Mouse (Mus musculus) neural tube, embryonic 15.5 days (tissue): Measurements from ENCODE around the gene Slc6a9. TPM values are rescaled to one million over a fixed set of nuclear protein-coding genes. Genes with fewer than 3 reads are reported as not detected.

Experiments
- ATAC-seq: fragments of 200-750 bp; cut with Nextera tagmentation; 2 replicates; pipeline ENCODE4 v1.8.0; 2017; ENCODE audit warnings: mild to moderate bottlenecking, moderate TSS enrichment, moderate library complexity; ENCODE audit not compliant: low FRiP score
- H3K27ac ChIP-seq: fragments of 300-500 bp; sonication (generic); replicated peaks from 2 replicates; pipeline ENCODE4 v1.5.1; 2015; ENCODE audit warnings: mild to moderate bottlenecking, inconsistent platforms
- H3K27me3 ChIP-seq: fragments of 300-500 bp; sonication (generic); replicated peaks from 2 replicates; pipeline ENCODE4 v1.6.1; 2015; ENCODE audit warnings: inconsistent platforms
- H3K36me3 ChIP-seq: fragments of 300-500 bp; sonication (generic); 2 replicates; pipeline ENCODE4 v1.6.1; 2015; ENCODE audit warnings: inconsistent platforms
- H3K4me1 ChIP-seq: fragments of 300-500 bp; sonication (generic); 2 replicates; pipeline ENCODE4 v1.6.1; 2015; ENCODE audit warnings: inconsistent platforms
- H3K4me2 ChIP-seq: fragments of 300-500 bp; sonication (generic); 2 replicates; pipeline ENCODE4 v1.6.1; 2015; ENCODE audit warnings: inconsistent platforms, mild to moderate bottlenecking, moderate library complexity
- H3K4me3 ChIP-seq: fragments of 300-500 bp; sonication (generic); replicated peaks from 2 replicates; pipeline ENCODE4 v1.5.1; 2015; ENCODE audit warnings: mild to moderate bottlenecking, inconsistent platforms
- H3K9ac ChIP-seq: fragments of 300-500 bp; sonication (generic); replicated peaks from 2 replicates; pipeline ENCODE4 v1.6.1; 2015; ENCODE audit warnings: mild to moderate bottlenecking, inconsistent platforms
- H3K9me3 ChIP-seq: fragments of 300-500 bp; sonication (generic); replicated peaks from 2 replicates; pipeline ENCODE4 v1.6.1; 2016; ENCODE audit warnings: inconsistent platforms
- WGBS: fragments of 180-500 bp; shearing (Covaris S2); methylation state at CpG from one replicate; pipeline ENCODE4 v1.1.7; 2015; ENCODE audit warnings: mixed read lengths; 5-methylcytosine and 5-hydroxymethylcytosine counted together
- polyA plus RNA-seq: library from polyadenylated mRNA; unstranded; fragments of >200 nt; fragmentation: Nextera tagmentation; extraction: Ambion mirVana; gene quantifications from 2 replicates; pipeline ENCODE4 v1.2.1, GENCODE M21; 2015

The Slc6a9 gene
- polyA plus RNA-seq, 1 experiment from 2014 or later, result 51.5 TPM

- no peaks in the 10 kb centered on the region for H3K27me3 ChIP-seq
- peaks cover 81% of the 10 kb centered on the region for H3K4me1 ChIP-seq
- H3K9ac ChIP-seq, result peak within 1 kb of the TSS; percentile 92
- peak; percentile 54 for ATAC-seq
- H3K9me3 ChIP-seq, result no peaks in the 10 kb centered on the region
- peak within 1 kb of the TSS; percentile 70 for H3K4me2 ChIP-seq
- peaks cover 38% of the 10 kb centered on the region for H3K36me3 ChIP-seq
- WGBS, result under 1% methylated on average over 87 of the region's 103 CpGs
- H3K4me3 ChIP-seq, result peak within 1 kb of the TSS; percentile 87
- H3K27ac ChIP-seq, result peak within 1 kb of the TSS; percentile 85
Measured at GRCm38 (mm10) chr4:117882701-117883691, 48.7 kb downstream of the Slc6a9 start, which contains the start of gene B4galt2. Gene B4galt2, minus strand, starts transcription at chr4:117883487.

- H3K9ac ChIP-seq, result peak overlapping the region; percentile 92
- no peaks in the 10 kb centered on the region for H3K9me3 ChIP-seq
- H3K4me1 ChIP-seq, result peaks cover 71% of the 10 kb centered on the region
- H3K27ac ChIP-seq, result 0 out of 2 replicates have a peak overlapping the region, but pooled peaks have one; percentile 13
- H3K27me3 ChIP-seq, result no peaks in the 10 kb centered on the region
- H3K4me2 ChIP-seq, result peak overlapping the region; percentile 70
- WGBS, result 100% methylated on average over 1 of the region's 1 CpGs
- H3K36me3 ChIP-seq, result peaks cover 40% of the 10 kb centered on the region
- H3K4me3 ChIP-seq, result peak overlapping the region; percentile 87
- ATAC-seq, result no peak
Measured at GRCm38 (mm10) chr4:117884146-117884545, 49.8 kb downstream of the Slc6a9 start.

- H3K36me3 ChIP-seq, result peaks cover 42% of the 10 kb centered on the region
- H3K27me3 ChIP-seq, result no peaks in the 10 kb centered on the region
- no peak overlapping the region for H3K4me3 ChIP-seq
- no peak overlapping the region for H3K9ac ChIP-seq
- H3K4me1 ChIP-seq, result peaks cover 66% of the 10 kb centered on the region
- WGBS, result 94% methylated on average over 10 of the region's 10 CpGs
- no peak for ATAC-seq
- no peak overlapping the region for H3K27ac ChIP-seq
- H3K9me3 ChIP-seq, result no peaks in the 10 kb centered on the region
- H3K4me2 ChIP-seq, result no peak overlapping the region
Measured at GRCm38 (mm10) chr4:117885093-117885492, 50.8 kb downstream of the Slc6a9 start.

- H3K9ac ChIP-seq, result peak overlapping the region; percentile 99
- ATAC-seq, result no peak
- no peaks in the 10 kb centered on the region for H3K27me3 ChIP-seq
- WGBS, result 86% methylated on average over 9 of the region's 9 CpGs
- H3K4me3 ChIP-seq, result peak overlapping the region; percentile 99
- H3K9me3 ChIP-seq, result no peaks in the 10 kb centered on the region
- peaks cover 35% of the 10 kb centered on the region for H3K36me3 ChIP-seq
- no peak overlapping the region for H3K27ac ChIP-seq
- peaks cover 66% of the 10 kb centered on the region for H3K4me1 ChIP-seq
- H3K4me2 ChIP-seq, result peak overlapping the region; percentile 82
Measured at GRCm38 (mm10) chr4:117885994-117886393, 51.7 kb downstream of the Slc6a9 start.

- H3K4me2 ChIP-seq, result peak overlapping the region; percentile 82
- WGBS, result 2% methylated on average over 24 of the region's 24 CpGs
- peak overlapping the region; percentile 76 for H3K27ac ChIP-seq
- H3K9ac ChIP-seq, result peak overlapping the region; percentile 99
- H3K27me3 ChIP-seq, result no peaks in the 10 kb centered on the region
- H3K9me3 ChIP-seq, result no peaks in the 10 kb centered on the region
- peaks cover 29% of the 10 kb centered on the region for H3K36me3 ChIP-seq
- H3K4me1 ChIP-seq, result peaks cover 65% of the 10 kb centered on the region
- H3K4me3 ChIP-seq, result peak overlapping the region; percentile 99
- 0 out of 2 replicates have a peak, but pooled peaks have one; percentile 0 for ATAC-seq
Measured at GRCm38 (mm10) chr4:117886644-117887043, 52.3 kb downstream of the Slc6a9 start.

GRCm38 (mm10) chr4:117887133-117887532 lies 52.8 kb downstream of the Slc6a9 start, which contains the start of gene Atp6v0b:
Gene Atp6v0b, minus strand, starts transcription at chr4:117887333.
- Histone ChIP-seq H3K9ac (peak within 1 kb of the TSS; percentile 99), H3K27ac (peak within 1 kb of the TSS; percentile 76), H3K4me3 (peak within 1 kb of the TSS; percentile 99), H3K4me2 (peak within 1 kb of the TSS; percentile 82), H3K9me3 (no peaks in the 10 kb centered on the region), H3K4me1 (peaks cover 63% of the 10 kb centered on the region), H3K27me3 (no peaks in the 10 kb centered on the region), H3K36me3 (peaks cover 29% of the 10 kb centered on the region)
- ATAC-seq, result peak; percentile 87
- under 1% methylated on average over 37 of the region's 37 CpGs for WGBS

GRCm38 (mm10) chr4:117887920-117888319 lies 53.6 kb downstream of the Slc6a9 start:
- Histone ChIP-seq H3K36me3 (peaks cover 29% of the 10 kb centered on the region), H3K4me2 (peak overlapping the region; percentile 82), H3K4me1 (peaks cover 58% of the 10 kb centered on the region), H3K4me3 (peak overlapping the region; percentile 99; the same call in 1 of the 2 replicates), H3K9ac (peak overlapping the region; percentile 53), H3K9me3 (no peaks in the 10 kb centered on the region), H3K27me3 (no peaks in the 10 kb centered on the region), H3K27ac (no peak overlapping the region)
- no peak for ATAC-seq
- WGBS, result 73% methylated on average over 2 of the region's 2 CpGs

GRCm38 (mm10) chr4:117889471-117889870 lies 55.2 kb downstream of the Slc6a9 start:
- no peak for ATAC-seq
- Histone ChIP-seq H3K9me3 (no peaks in the 10 kb centered on the region), H3K27me3 (no peaks in the 10 kb centered on the region), H3K4me2 (no peak overlapping the region), H3K27ac (no peak overlapping the region), H3K9ac (no peak overlapping the region), H3K36me3 (peaks cover 33% of the 10 kb centered on the region), H3K4me3 (no peak overlapping the region), H3K4me1 (peaks cover 47% of the 10 kb centered on the region)
- WGBS, result 91% methylated on average over 15 of the region's 15 CpGs

GRCm38 (mm10) chr4:117890031-117890430 lies 55.7 kb downstream of the Slc6a9 start:
- ATAC-seq, result no peak
- no peaks in the 10 kb centered on the region for H3K27me3 ChIP-seq
- WGBS, result 96% methylated on average over 14 of the region's 14 CpGs
- no peak overlapping the region; the same call in 1 of the 2 replicates for H3K4me2 ChIP-seq
- H3K9me3 ChIP-seq, result no peaks in the 10 kb centered on the region
- no peak overlapping the region for H3K27ac ChIP-seq
- peaks cover 33% of the 10 kb centered on the region for H3K36me3 ChIP-seq
- H3K4me1 ChIP-seq, result peaks cover 41% of the 10 kb centered on the region
- no peak overlapping the region for H3K9ac ChIP-seq
- H3K4me3 ChIP-seq, result no peak overlapping the region

- Histone ChIP-seq H3K36me3 (peaks cover 34% of the 10 kb centered on the region), H3K4me3 (peak overlapping the region; percentile 76), H3K27ac (no peak overlapping the region), H3K4me1 (peaks cover 34% of the 10 kb centered on the region), H3K9ac (no peak overlapping the region), H3K9me3 (no peaks in the 10 kb centered on the region), H3K4me2 (peak overlapping the region; percentile 96), H3K27me3 (no peaks in the 10 kb centered on the region)
- 81% methylated on average over 8 of the region's 8 CpGs for WGBS
- no peak for ATAC-seq
Measured at GRCm38 (mm10) chr4:117890750-117891149, 56.4 kb downstream of the Slc6a9 start.

- peak within 1 kb of the TSS; percentile 76 for H3K4me3 ChIP-seq
Measured at GRCm38 (mm10) chr4:117891738-117892161, 57.4 kb downstream of the Slc6a9 start, which contains the start of gene Dph2. Gene Dph2, minus strand, starts transcription at chr4:117892032.

More at GRCm38 (mm10) chr4:117891738-117892161, 57.4 kb downstream of the Slc6a9 start, which contains the start of gene Dph2:
- Histone ChIP-seq H3K9me3 (no peaks in the 10 kb centered on the region), H3K27me3 (no peaks in the 10 kb centered on the region), H3K4me1 (peaks cover 24% of the 10 kb centered on the region), H3K4me2 (peak within 1 kb of the TSS; percentile 96), H3K27ac (0 out of 2 replicates have a peak within 1 kb of the TSS, but pooled peaks have one; percentile 15), H3K36me3 (peaks cover 44% of the 10 kb centered on the region), H3K9ac (peak within 1 kb of the TSS; percentile 55)
- 0% methylated on average over 21 of the region's 21 CpGs for WGBS
- peak; percentile 87 for ATAC-seq
